Comparison of ENCODE assay signal across 18 mouse cellular contexts in genomic region chr12:83033171-83033835, GRCm38 (mm10).
A peak's percentile ranks its signal among the peaks of the same experiment; 100 is the strongest.
DNase-seq lines count a peak whose midpoint lies in the region; ATAC-seq and TF ChIP-seq lines count a peak whose summit lies in the region.
"Had no signal": no experiment of that assay in that cellular context is flagged by ENCODE, and none has a peak within 500 bp of the region (broad histone marks: within the 10 kb centered on the region; RNA-seq: fewer than 3 reads in every experiment).

No protein-coding gene starts in this region.

- no peak overlapping the region for H3K4me2 ChIP-seq in hindbrain, embryonic 15.5 days
- no peak overlapping the region for H3K4me2 ChIP-seq in hindbrain, postnatal 0 days (ENCODE audit: low read depth, low read length)
- H3K4me2 ChIP-seq: embryonic facial prominence, embryonic 13.5 days; forebrain, embryonic 12.5 days; heart, embryonic 11.5 days; intestine, embryonic 15.5 days had no signal

- H3K36me3 ChIP-seq in hindbrain, embryonic 15.5 days, result no peaks in the 10 kb centered on the region
- no peaks in the 10 kb centered on the region for H3K36me3 ChIP-seq in hindbrain, embryonic 10.5 days
- H3K36me3 ChIP-seq in hindbrain, postnatal 0 days (ENCODE audit: insufficient read depth, low read length), result no peaks in the 10 kb centered on the region
- H3K36me3 ChIP-seq: embryonic facial prominence, embryonic 13.5 days; forebrain, embryonic 12.5 days; intestine, embryonic 15.5 days had no signal

- DNase-seq in cerebellum, postnatal 14 days, result peak; percentile 27 to 30
- no peak for DNase-seq in cerebellum, postnatal 25 days
- DNase-seq in hindbrain, embryonic 10.5 days (ENCODE audit: low spot score), result no peak
- peak; percentile 48 for DNase-seq in 3T3-L1 (ENCODE audit: low read depth, low spot score)
- peak; percentile 16 for DNase-seq in hindbrain, postnatal 0 days (ENCODE audit: low spot score)
- no peak for DNase-seq in adrenal gland, postnatal 14 days
- DNase-seq: adrenal gland, adult 8-10 months; cerebellum, adult 18-20 months; cerebellum, postnatal 36 days; gastrocnemius, postnatal 10 days; heart, adult 18-20 months; kidney, adult 18-20 months had no signal

- TF ChIP-seq CTCF in hindbrain, postnatal 0 days (IDR thresholded peaks at IDR 0.05; ENCODE audit: low read depth), result no peak

- H3K27ac ChIP-seq in hindbrain, embryonic 15.5 days (replicated peaks), result peak overlapping the region; percentile 36
- H3K27ac ChIP-seq in hindbrain, embryonic 10.5 days, result no peak overlapping the region
- H3K27ac ChIP-seq in hindbrain, postnatal 0 days, result peak overlapping the region; percentile 3; the same call in 1 of the 2 replicates
- H3K27ac ChIP-seq: embryonic facial prominence, embryonic 13.5 days; forebrain, embryonic 12.5 days; intestine, embryonic 15.5 days had no signal

- WGBS in hindbrain, embryonic 15.5 days, result 47% methylated on average over 7 of the region's 7 CpGs
- WGBS in hindbrain, embryonic 10.5 days, result 66% methylated on average over 7 of the region's 7 CpGs
- WGBS in hindbrain, postnatal 0 days, result 40% methylated on average over 7 of the region's 7 CpGs

- no peak overlapping the region for H3K9ac ChIP-seq in hindbrain, embryonic 15.5 days
- no peak overlapping the region for H3K9ac ChIP-seq in hindbrain, postnatal 0 days (replicated peaks; ENCODE audit: low read length)
- H3K9ac ChIP-seq: embryonic facial prominence, embryonic 13.5 days; forebrain, embryonic 12.5 days; intestine, embryonic 15.5 days had no signal

- H3K4me1 ChIP-seq in hindbrain, embryonic 15.5 days (replicated peaks), result peaks cover 16% of the 10 kb centered on the region
- peaks cover 8% of the 10 kb centered on the region; the same call in 1 of the 2 replicates for H3K4me1 ChIP-seq in hindbrain, embryonic 10.5 days (replicated peaks)
- H3K4me1 ChIP-seq in hindbrain, postnatal 0 days (ENCODE audit: insufficient read depth, low read length), result no peaks in the 10 kb centered on the region; the same call in 1 of the 2 replicates
- H3K4me1 ChIP-seq: intestine, embryonic 15.5 days had no signal

- no peak for ATAC-seq in hindbrain, embryonic 15.5 days (ENCODE audit: low FRiP score, low read depth)
- ATAC-seq in hindbrain, postnatal 0 days, result no peak
- ATAC-seq: forebrain, embryonic 16.5 days; intestine, embryonic 15.5 days had no signal

- H3K27me3 ChIP-seq in hindbrain, embryonic 15.5 days, result no peaks in the 10 kb centered on the region
- no peaks in the 10 kb centered on the region for H3K27me3 ChIP-seq in hindbrain, embryonic 10.5 days (ENCODE audit: insufficient read depth, poor library complexity, severe bottlenecking)
- H3K27me3 ChIP-seq in hindbrain, postnatal 0 days (ENCODE audit: insufficient read depth, low read length), result no peaks in the 10 kb centered on the region
- H3K27me3 ChIP-seq: embryonic facial prominence, embryonic 13.5 days; forebrain, embryonic 12.5 days; intestine, embryonic 15.5 days had no signal

- no peaks in the 10 kb centered on the region for H3K9me3 ChIP-seq in hindbrain, embryonic 15.5 days
- no peaks in the 10 kb centered on the region for H3K9me3 ChIP-seq in hindbrain, embryonic 10.5 days
- no peaks in the 10 kb centered on the region for H3K9me3 ChIP-seq in hindbrain, postnatal 0 days (ENCODE audit: low read length)
- H3K9me3 ChIP-seq: embryonic facial prominence, embryonic 13.5 days; forebrain, embryonic 12.5 days; intestine, embryonic 15.5 days had no signal

- no peak overlapping the region for H3K4me3 ChIP-seq in hindbrain, embryonic 15.5 days
- H3K4me3 ChIP-seq in hindbrain, embryonic 10.5 days, result no peak overlapping the region
- H3K4me3 ChIP-seq in hindbrain, postnatal 0 days (ENCODE audit: low read length), result no peak overlapping the region
- H3K4me3 ChIP-seq: embryonic facial prominence, embryonic 13.5 days; forebrain, embryonic 12.5 days; intestine, embryonic 15.5 days had no signal

Comparison
In these comparisons a context has a peak if more than half of its experiments do, and no peak if none do; other contexts are left out.
1. DNase-seq: peak in cerebellum, postnatal 14 days (2 of 2), 3T3-L1 (single experiment) and hindbrain, postnatal 0 days (single experiment); none in cerebellum, postnatal 25 days (0 of 2), hindbrain, embryonic 10.5 days (single experiment) and adrenal gland, postnatal 14 days (single experiment).